Mouse (Mus musculus) lung, adult 2 months (tissue): ENCODE data around the gene C2cd3.

Source experiments
- CTCF ChIP-seq: fragments of 200-500 bp; IDR thresholded peaks from 2 replicates; pipeline ENCODE4 v1.5.1; 2011; ENCODE audit warnings: mild to moderate bottlenecking, low read length, control low read depth; ENCODE audit not compliant: insufficient read depth
- POLR2A ChIP-seq: fragments of 200-500 bp; IDR thresholded peaks from 2 replicates; pipeline ENCODE4 v1.6.1; 2011; ENCODE audit warnings: low read depth, mild to moderate bottlenecking, control low read depth, low read length, borderline replicate concordance; ENCODE audit errors: extremely low read depth

DNA sequence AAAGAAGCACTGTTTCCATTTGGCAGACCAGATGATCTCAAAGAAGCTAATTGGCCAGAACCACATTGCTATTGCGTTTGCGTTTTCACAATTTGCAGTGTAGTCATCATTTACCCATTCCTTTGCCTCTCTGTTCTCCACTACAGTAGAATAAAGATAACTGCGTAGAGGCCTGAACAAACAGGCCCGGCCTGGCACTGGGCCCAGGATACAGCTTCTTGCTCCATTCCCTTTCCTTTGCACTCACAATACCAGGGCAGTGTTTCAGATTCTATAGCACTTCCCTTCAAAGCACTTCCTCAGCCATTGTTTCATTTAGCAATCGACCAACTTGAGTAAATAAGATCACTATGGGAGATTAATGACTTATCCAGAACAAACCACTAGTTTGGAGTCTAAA is 59.1 kb downstream of the C2cd3 start:
- no peak for TF ChIP-seq CTCF
- no peak for TF ChIP-seq POLR2A
